Mouse (Mus musculus): ENCODE measurements around the gene 1810043G02Rik. TPM values are rescaled to one million over a fixed set of nuclear protein-coding genes. Genes with fewer than 3 reads are reported as not detected.
"Not testable (repeated sequence)": the region's sequence is repeated elsewhere in the genome, so short reads cannot be mapped to it uniquely, and the experiment has no call there.

1810043G02Rik gene
- total RNA-seq, 2 experiments from 2014 or later: 0.68 to 0.77 TPM

- no peak for ATAC-seq (replicated peaks; ENCODE audit: low FRiP score, poor library complexity, severe bottlenecking)
Observed at GRCm38 (mm10) chr10:78002316-78002715, 24.0 kb downstream of the 1810043G02Rik start.

GRCm38 (mm10) chr10:78004479-78005100 is 26.3 kb downstream of the 1810043G02Rik start:
- no peak for ATAC-seq (replicated peaks; ENCODE audit: low FRiP score, poor library complexity, severe bottlenecking)

GRCm38 (mm10) chr10:78005791-78006438 is 27.6 kb downstream of the 1810043G02Rik start:
- ATAC-seq (replicated peaks; ENCODE audit: low FRiP score, poor library complexity, severe bottlenecking): no peak

- no peak for ATAC-seq (replicated peaks; ENCODE audit: low FRiP score, poor library complexity, severe bottlenecking)
Observed at GRCm38 (mm10) chr10:78007203-78007602, 28.9 kb downstream of the 1810043G02Rik start.

GRCm38 (mm10) chr10:78008169-78008568 is 29.8 kb downstream of the 1810043G02Rik start:
- no peak for ATAC-seq (replicated peaks; ENCODE audit: low FRiP score, poor library complexity, severe bottlenecking)

GRCm38 (mm10) chr10:78009184-78009944 is 31.0 kb downstream of the 1810043G02Rik start:
- ATAC-seq (replicated peaks; ENCODE audit: low FRiP score, poor library complexity, severe bottlenecking): peak; percentile 94

- ATAC-seq (replicated peaks; ENCODE audit: low FRiP score, poor library complexity, severe bottlenecking): no peak
Observed at GRCm38 (mm10) chr10:78009945-78010293, 31.6 kb downstream of the 1810043G02Rik start, which contains the start of gene Pfkl. Gene Pfkl (minus strand): TSS chr10:78010083.

GRCm38 (mm10) chr10:78010335-78010734 is 32.0 kb downstream of the 1810043G02Rik start:
- no peak for ATAC-seq (replicated peaks; ENCODE audit: low FRiP score, poor library complexity, severe bottlenecking)

- ATAC-seq (replicated peaks; ENCODE audit: low FRiP score, poor library complexity, severe bottlenecking): not testable (repeated sequence)
Observed at GRCm38 (mm10) chr10:78011116-78011515, 32.8 kb downstream of the 1810043G02Rik start.

GRCm38 (mm10) chr10:78012661-78013495 is 34.6 kb downstream of the 1810043G02Rik start:
- no peak for ATAC-seq (replicated peaks; ENCODE audit: low FRiP score, poor library complexity, severe bottlenecking)

GRCm38 (mm10) chr10:78015489-78015888 is 37.2 kb downstream of the 1810043G02Rik start:
- ATAC-seq (replicated peaks; ENCODE audit: low FRiP score, poor library complexity, severe bottlenecking): no peak

GRCm38 (mm10) chr10:78016366-78016765 is 38.0 kb downstream of the 1810043G02Rik start:
- no peak for ATAC-seq (replicated peaks; ENCODE audit: low FRiP score, poor library complexity, severe bottlenecking)

GRCm38 (mm10) chr10:78018797-78019203 is 40.5 kb downstream of the 1810043G02Rik start:
- peak; percentile 97 for ATAC-seq (replicated peaks; ENCODE audit: low FRiP score, poor library complexity, severe bottlenecking)

- ATAC-seq (replicated peaks; ENCODE audit: low FRiP score, poor library complexity, severe bottlenecking): no peak
Observed at GRCm38 (mm10) chr10:78019291-78019690, 41.0 kb downstream of the 1810043G02Rik start.

GRCm38 (mm10) chr10:78019984-78020383 is 41.7 kb downstream of the 1810043G02Rik start:
- not testable (repeated sequence) for ATAC-seq (replicated peaks; ENCODE audit: low FRiP score, poor library complexity, severe bottlenecking)

- not testable (repeated sequence) for ATAC-seq (replicated peaks; ENCODE audit: low FRiP score, poor library complexity, severe bottlenecking)
Observed at GRCm38 (mm10) chr10:78025453-78025852, 47.1 kb downstream of the 1810043G02Rik start.

- ATAC-seq (replicated peaks; ENCODE audit: low FRiP score, poor library complexity, severe bottlenecking): peak; percentile 86
Observed at GRCm38 (mm10) chr10:78028129-78028528, 49.8 kb downstream of the 1810043G02Rik start.

GRCm38 (mm10) chr10:78029080-78029479 is 50.8 kb downstream of the 1810043G02Rik start:
- no peak for ATAC-seq (replicated peaks; ENCODE audit: low FRiP score, poor library complexity, severe bottlenecking)

GRCm38 (mm10) chr10:78031987-78032386 is 53.7 kb downstream of the 1810043G02Rik start:
- ATAC-seq (replicated peaks; ENCODE audit: low FRiP score, poor library complexity, severe bottlenecking): no peak

Data from erythroblast, adult 5-6 weeks (primary cell).